In the genomic region with DNA sequence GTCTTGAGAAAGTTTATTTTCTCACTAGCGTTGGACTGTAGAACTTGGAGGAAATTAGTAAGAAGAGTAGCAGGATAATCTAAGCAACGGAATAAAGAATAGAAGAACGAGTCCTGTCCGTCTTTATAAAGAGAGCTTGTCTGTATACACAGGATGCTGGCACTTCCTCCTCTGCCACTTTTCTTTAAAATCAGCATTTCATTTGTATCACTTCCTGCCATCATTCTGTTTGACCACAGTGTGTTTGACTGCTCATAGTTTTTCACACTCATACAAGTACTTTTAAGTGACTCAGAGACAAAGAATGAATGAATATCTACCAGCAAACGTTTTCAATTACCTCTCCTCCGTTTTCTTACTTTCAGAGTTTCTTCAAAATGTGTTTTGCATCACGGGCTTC, we compare ENCODE assay signal across 30 mouse cellular contexts.
DNase-seq lines count a peak whose midpoint lies in the region; ATAC-seq lines count a peak whose summit lies in the region.
"Had no signal": no experiment of that assay in that cellular context is flagged by ENCODE, and none has a peak within 500 bp of the region (broad histone marks: within the 10 kb centered on the region; RNA-seq: fewer than 3 reads in every experiment).

No protein-coding gene starts in this region.

- H3K4me2 ChIP-seq in embryonic facial prominence, embryonic 14.5 days (ENCODE audit: low read depth, low read length), result no peak overlapping the region
- H3K4me2 ChIP-seq: forebrain, embryonic 12.5 days; heart, embryonic 12.5 days; hindbrain, embryonic 15.5 days; liver, embryonic 12.5 days; midbrain, embryonic 15.5 days had no signal

- H3K9ac ChIP-seq in embryonic facial prominence, embryonic 14.5 days (ENCODE audit: low read depth, low read length), result no peak overlapping the region
- H3K9ac ChIP-seq: forebrain, embryonic 12.5 days; forebrain, postnatal 0 days; heart, embryonic 12.5 days; hindbrain, embryonic 15.5 days; liver, embryonic 12.5 days; liver, postnatal 0 days; midbrain, embryonic 15.5 days had no signal

- no peaks in the 10 kb centered on the region for H3K36me3 ChIP-seq in embryonic facial prominence, embryonic 14.5 days (ENCODE audit: control insufficient read depth, insufficient read depth, low read length)
- H3K36me3 ChIP-seq: forebrain, embryonic 12.5 days; heart, embryonic 12.5 days; hindbrain, embryonic 10.5 days; hindbrain, embryonic 15.5 days; liver, embryonic 12.5 days; midbrain, embryonic 10.5 days; midbrain, embryonic 15.5 days had no signal

- ATAC-seq in embryonic facial prominence, embryonic 14.5 days (ENCODE audit: low read depth), result no peak
- ATAC-seq in megakaryocyte progenitor cell, adult 5-6 weeks (replicated peaks; ENCODE audit: poor library complexity), result peak; percentile 58
- ATAC-seq: forebrain, postnatal 0 days; inflammation-experienced regulatory T-cells, adult 6 months; liver, embryonic 12.5 days; liver, postnatal 0 days; midbrain, embryonic 15.5 days had no signal

- H3K4me1 ChIP-seq in embryonic facial prominence, embryonic 14.5 days (ENCODE audit: control insufficient read depth, insufficient read depth, low read length), result no peaks in the 10 kb centered on the region
- H3K4me1 ChIP-seq: forebrain, embryonic 12.5 days; heart, embryonic 12.5 days; hindbrain, embryonic 10.5 days; hindbrain, embryonic 15.5 days; liver, embryonic 12.5 days; midbrain, embryonic 15.5 days had no signal

- H3K27ac ChIP-seq in embryonic facial prominence, embryonic 14.5 days (replicated peaks; ENCODE audit: low read depth, low read length), result no peak overlapping the region
- H3K27ac ChIP-seq: forebrain, embryonic 12.5 days; heart, adult 2 months; hindbrain, embryonic 10.5 days; hindbrain, embryonic 15.5 days; left cerebral cortex, adult 2 months; liver, embryonic 12.5 days; macrophage; midbrain, embryonic 10.5 days; midbrain, embryonic 15.5 days had no signal

- H3K27me3 ChIP-seq in embryonic facial prominence, embryonic 14.5 days (replicated peaks; ENCODE audit: control insufficient read depth, insufficient read depth, low read length), result no peaks in the 10 kb centered on the region
- H3K27me3 ChIP-seq: CH12.LX; forebrain, embryonic 12.5 days; heart, embryonic 12.5 days; hindbrain, embryonic 15.5 days; liver, embryonic 12.5 days; midbrain, embryonic 15.5 days had no signal

- DNase-seq in 3T3-L1 (ENCODE audit: low read depth, low spot score), result peak; percentile 14
- DNase-seq in MEL-GATA-1-ER (ENCODE audit: extremely low read depth, low read depth), result peak; percentile 10
- DNase-seq in embryonic facial prominence, embryonic 14.5 days (ENCODE audit: low spot score), result peak; percentile 30
- DNase-seq in adrenal gland, postnatal 36 days, result no peak
- DNase-seq in spleen, adult 18-20 months, result no peak
- no peak for DNase-seq in layer of hippocampus, postnatal 10 days (ENCODE audit: low spot score in 2 of 2)
- DNase-seq: adrenal gland, adult 8-10 months; cerebellum, adult 11 months; cerebellum, postnatal 10 days; forebrain, postnatal 0 days; heart, adult 2 months; kidney, adult 11 months; kidney, postnatal 14 days; left cerebral cortex, postnatal 4 days; liver, postnatal 0 days; right cerebral cortex, postnatal 25 days; thymus, postnatal 14 days had no signal

- H3K4me3 ChIP-seq in embryonic facial prominence, embryonic 14.5 days (ENCODE audit: low read depth, low read length), result no peak overlapping the region
- H3K4me3 ChIP-seq: erythroblast, embryonic 14.5 days; forebrain, embryonic 12.5 days; heart, adult 2 months; heart, embryonic 12.5 days; hindbrain, embryonic 10.5 days; hindbrain, embryonic 15.5 days; left cerebral cortex, adult 2 months; liver, embryonic 12.5 days; midbrain, embryonic 10.5 days; midbrain, embryonic 15.5 days had no signal

- no peaks in the 10 kb centered on the region for H3K9me3 ChIP-seq in embryonic facial prominence, embryonic 14.5 days (ENCODE audit: control insufficient read depth, low read length)
- H3K9me3 ChIP-seq: forebrain, embryonic 12.5 days; heart, embryonic 12.5 days; hindbrain, embryonic 10.5 days; hindbrain, embryonic 15.5 days; liver, embryonic 12.5 days; midbrain, embryonic 10.5 days; midbrain, embryonic 15.5 days had no signal

- 18% methylated on average over 7 of the region's 7 CpGs for WGBS in embryonic facial prominence, embryonic 14.5 days

Comparison
In these comparisons a context has a peak if more than half of its experiments do, and no peak if none do; other contexts are left out.
1. DNase-seq: peak in 3T3-L1 (single experiment), MEL-GATA-1-ER (single experiment) and embryonic facial prominence, embryonic 14.5 days (single experiment); none in adrenal gland, postnatal 36 days (0 of 2), spleen, adult 18-20 months (0 of 2) and layer of hippocampus, postnatal 10 days (0 of 2).